Mouse (Mus musculus) embryo, embryonic 10 days (tissue): ENCODE data around the gene Pithd1.

Experiments used
- DNase-seq: peaks from one replicate; pipeline ENCODE4 v3.0.0-alpha.2; 2015; ENCODE audit warnings: low spot score

The Pithd1 gene

DNA sequence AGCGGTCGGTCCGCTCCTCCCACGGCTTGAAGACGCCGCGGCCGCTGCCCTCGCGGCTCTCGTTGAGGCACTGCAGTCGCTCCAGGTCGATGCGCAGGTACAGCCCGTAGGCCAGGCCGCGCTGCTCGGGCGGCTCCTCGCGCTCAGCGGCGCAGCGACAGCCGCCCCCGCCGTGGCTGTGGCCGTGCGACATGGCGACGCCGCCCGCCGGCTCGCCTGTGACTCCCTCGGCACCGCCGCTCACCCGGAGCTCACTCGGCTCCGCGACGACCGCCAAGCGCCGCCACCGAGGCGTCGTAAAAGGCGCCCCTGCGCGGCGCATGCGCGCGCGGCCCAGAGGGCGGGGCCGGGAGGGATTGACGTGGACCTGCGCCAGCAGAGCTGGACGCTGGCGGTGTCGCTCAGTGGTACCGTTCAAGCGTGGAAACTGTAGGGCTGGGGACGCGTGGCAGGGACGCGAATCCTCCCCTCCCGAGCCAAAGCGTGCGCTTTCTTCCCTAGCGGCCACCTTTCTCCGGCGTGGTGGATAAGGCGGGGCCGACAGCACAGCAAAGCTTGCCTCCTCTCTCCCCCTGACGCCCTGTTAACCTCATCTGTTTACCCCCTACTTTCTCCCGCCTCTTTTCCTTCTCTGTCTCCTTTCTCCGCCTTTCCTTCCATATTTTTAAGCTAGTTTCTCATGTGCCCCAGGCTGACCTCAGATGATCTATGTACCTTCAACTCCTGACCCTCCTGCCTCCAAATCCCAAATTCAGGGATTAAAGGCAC is at the start of gene Pithd1:
Gene Pithd1 (minus strand): TSS at position 322 of the 768 bp plus-strand sequence.
- peak; percentile 89 for DNase-seq

DNA sequence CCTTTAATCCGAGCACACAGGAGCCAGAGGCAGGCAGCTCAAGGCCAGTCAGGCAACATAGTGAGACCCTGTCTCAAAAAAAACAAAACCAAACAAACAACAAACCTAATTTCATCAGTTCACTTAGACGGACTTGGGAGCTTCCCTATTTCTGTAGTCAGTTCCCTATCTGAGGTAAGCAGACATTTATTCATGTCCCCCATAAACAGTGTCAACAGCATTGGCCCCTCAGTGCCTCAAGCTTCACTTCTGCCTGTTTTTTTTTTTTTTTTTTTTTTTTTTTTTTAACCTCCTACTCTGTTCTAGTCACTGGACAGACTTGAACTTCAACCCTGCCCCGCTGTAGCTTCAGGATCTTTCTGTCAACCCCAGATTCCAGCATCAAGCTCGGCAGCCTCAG is 48.0 kb upstream of the Pithd1 start:
- DNase-seq = no peak

DNA sequence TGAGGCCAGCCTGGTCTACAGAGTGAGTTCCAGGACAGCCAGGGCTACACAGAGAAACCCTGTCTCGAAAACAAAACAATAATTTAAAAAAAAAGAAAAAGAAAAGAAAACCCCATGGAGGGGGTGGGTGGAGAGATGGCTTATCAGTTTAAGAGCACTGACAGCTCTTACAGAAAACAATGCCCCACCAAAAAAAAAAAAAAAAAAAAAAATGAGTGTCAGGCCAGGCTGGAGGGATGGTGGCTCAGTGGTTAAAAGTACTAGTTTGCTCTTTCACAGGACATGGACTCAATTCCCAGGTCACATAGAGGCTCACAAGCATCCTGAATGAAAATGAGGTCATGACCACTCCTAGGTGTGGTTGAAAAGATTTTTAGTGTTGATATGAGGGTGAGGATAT is 46.2 kb upstream of the Pithd1 start:
- DNase-seq = no peak

DNA sequence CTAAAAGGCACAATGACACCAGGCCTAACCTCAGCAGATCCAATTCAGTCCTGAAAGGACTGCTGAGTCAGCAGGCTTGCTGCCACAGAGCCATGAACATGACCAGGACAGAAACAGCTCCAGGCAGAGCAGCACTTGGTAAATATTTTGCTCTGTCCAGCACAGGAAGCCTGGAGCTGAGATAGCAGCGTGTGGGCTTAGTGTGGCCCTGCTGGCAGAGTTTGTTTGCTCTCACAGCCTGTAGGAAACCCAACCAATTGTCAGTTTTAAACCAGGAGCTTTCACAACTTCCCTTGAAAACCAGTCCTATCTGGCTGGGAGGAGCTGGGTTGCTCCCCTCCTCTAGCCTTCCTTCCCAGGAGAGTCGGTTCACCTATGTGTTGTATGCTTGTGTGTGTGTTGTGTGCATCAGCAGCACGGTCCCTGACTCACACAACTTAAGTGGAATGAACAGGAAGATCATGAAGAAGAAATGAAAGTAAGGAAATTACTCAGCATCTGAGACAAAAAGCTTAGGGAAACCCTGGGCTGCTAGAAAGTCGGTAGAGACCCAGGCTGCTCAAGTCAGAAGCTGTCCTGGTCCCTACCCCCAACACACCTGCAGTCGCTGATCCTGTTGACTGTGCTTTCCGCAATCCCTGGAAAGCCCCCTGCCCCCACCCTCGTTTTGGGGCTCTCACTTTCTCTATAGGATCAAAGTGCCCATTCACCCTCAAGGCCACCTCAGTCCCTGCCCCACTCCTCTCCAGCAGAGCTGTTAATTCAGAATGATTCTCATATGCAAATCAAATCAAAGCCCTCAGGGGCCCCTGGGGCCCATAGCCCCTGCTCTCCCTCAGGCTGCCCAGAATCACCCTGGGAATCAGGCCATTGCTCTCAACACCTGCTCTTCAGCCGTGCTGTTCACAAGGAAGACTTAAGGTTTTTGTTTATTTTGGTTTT is 44.2 kb upstream of the Pithd1 start:
- DNase-seq = peak; percentile 48

DNA sequence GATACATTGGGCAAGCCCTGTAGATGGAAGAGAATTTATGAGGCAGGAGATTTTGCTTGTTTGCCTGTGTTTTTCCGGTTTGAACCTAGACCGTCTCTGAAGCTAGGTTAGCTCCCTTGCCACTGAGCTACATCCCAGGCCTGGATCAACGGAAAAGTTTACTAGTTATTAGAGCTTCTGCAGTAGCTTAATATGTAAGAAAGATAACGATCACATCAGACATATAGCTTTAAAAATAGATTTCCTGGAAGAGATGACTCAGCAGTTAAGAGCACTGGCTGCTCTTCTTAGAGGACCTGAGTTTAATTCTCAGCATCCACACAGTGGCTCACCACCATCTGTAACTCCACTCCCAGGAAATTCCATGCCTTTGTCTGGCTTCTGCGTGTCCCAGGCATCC is 41.6 kb upstream of the Pithd1 start:
- no peak for DNase-seq

DNA sequence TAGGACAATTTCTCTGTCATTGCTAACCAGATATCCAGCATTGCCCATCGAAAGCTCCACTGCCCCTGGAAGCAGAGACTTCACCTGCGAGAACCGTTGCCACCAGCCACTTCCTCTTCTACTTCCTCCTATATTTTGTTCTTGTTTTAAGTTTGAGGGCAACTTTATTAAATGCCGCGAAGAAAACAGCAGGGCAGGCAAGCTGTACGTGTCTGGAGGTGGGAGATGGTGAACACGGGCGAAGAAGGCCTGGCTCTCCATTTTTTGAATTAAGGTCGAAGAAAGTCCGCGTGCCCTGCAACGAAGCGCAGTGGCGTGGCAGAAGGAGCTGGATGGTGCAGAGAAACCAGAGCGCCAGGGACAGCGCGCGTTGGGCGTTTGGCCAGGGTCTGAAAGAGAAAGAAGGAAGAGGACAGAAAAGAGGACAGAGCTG is 41.1 kb upstream of the Pithd1 start:
- no peak for DNase-seq

DNA sequence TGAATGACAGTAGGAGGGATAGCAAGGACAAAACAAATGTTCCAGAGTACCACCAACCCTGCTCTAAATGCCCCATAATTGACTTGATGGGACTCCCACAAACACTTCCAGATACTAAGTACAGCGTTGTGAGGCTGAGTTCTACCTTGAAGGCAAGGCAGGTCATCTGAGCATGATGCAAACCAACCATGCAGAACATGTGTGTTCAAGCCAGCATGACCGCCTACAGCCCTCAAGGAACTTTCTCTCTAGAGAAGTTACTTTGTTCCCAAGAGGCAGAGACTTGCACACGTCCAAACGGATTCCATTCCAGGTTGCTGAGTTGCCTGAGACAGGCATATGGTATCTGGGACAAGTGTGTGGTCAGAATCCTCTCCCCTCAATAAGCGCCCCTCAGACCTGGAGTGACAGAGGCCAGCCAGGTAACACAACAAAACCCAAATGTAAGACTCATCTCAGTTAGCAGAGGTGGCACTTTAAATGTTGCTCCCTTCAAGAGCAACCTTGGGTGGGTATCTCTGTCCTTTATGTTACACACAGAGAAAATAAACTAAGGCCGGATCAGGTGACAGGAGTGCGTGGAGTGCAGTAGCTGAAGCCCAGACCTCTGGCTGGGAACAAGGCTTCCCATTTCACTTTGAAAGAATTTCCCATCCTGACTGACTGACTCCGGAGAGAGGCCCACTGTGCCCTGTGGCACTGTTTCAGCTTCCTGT is 40.5 kb upstream of the Pithd1 start:
- DNase-seq = no peak

DNA sequence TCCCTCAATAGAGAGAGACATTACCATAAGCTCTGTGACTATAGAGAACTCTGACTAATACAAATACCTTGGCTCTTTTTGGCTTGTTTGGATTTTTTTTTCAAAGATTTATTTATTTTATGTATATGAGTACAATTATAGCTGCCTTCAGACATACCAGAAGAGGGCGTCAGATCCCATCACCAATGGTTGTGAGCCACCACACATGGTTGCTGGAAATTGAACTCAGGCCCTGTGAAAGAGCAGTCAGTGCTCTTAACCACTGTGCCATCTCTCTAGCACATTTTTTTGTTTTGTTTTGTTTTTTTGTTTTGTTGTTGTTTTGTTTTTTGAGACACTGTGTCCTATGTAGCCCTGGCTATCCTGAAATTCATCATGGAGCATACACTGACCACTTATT is 38.3 kb upstream of the Pithd1 start:
- DNase-seq = no peak

DNA sequence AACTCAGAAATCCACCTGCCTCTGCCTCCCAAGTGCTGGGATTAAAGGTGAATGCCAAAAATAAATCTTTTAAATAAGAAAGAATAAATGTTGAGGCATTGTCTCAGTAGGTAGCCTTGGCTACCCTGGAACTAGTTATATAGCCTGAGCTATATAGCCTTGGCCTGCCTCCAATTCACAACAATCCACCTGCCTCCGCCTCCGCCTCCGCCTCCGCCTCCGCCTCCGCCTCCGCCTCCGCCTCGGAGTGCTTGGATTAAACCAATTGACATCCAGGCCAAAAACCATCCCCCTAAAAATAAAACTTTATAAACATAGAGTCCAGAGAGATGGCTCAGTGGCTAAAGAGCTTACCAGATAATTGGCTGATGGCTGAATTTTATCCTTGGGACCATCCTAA is 35.9 kb upstream of the Pithd1 start:
- no peak for DNase-seq

DNA sequence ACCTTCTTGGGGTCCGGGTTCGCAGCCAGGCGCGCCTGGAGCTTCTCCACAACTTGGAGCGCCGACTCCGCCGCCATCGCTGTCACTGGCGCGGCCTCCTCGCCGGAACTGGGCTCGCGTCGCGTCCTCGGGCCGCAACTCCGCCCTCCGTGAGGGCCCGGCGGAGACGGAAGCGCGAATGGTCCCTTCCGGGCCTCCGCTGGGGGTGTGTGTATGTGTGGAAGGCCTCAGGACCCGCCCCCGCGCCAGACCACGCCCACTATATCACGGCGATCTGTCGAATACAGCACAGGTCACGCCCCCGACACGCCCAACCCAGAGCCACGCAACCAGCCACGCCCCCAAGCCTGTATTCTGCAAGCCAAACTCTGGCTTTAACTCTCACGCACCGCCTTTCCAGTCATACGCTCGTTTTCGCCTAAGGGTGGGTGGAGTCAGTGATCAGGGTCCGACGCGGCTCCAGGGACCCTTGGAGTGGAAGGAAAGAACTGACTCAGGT is 34.5 kb upstream of the Pithd1 start, which contains the start of gene Eloa:
Gene Eloa (minus strand): TSS at position 215 of the 499 bp plus-strand sequence.
- DNase-seq = peak; percentile 99

DNA sequence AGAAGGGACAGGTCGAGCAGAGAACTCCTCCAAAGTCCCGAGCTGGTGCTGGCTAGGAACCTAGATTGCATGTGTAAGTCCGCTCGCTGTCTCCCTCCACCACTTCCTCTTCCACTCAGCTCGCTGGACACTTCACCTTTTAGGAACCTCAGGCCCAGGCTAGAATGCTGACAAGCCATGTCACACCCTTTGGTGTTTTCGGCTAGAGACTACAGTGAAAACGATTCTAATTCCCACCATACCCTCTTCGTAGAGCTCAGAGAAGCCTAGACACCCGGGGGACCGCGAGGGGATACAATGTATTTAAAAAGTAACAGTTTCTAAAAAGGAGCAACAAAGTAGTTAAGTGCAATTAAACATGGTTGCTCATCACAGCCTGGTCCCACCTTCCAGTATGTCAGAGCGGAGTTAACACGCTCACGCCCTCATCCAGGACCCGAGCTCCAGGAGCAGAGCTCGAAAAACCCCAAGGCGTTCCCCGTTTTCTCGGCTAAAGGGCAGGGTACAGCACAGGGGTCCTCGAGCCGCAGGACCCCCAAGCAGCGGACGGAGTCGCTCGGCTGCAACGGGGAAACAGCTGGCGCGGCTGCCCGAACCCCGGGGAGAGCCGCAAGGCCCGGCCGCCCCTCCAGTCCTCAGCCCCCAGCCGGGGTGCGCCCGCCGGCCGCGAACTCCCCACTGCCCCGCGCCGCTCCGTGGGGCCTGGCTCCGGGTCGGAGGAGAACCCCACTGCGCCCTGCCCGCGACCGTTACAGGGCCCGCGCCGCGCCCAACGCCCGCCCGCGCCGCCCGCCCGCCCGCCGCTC is 33.9 kb upstream of the Pithd1 start:
- DNase-seq = peak; percentile 33

DNA sequence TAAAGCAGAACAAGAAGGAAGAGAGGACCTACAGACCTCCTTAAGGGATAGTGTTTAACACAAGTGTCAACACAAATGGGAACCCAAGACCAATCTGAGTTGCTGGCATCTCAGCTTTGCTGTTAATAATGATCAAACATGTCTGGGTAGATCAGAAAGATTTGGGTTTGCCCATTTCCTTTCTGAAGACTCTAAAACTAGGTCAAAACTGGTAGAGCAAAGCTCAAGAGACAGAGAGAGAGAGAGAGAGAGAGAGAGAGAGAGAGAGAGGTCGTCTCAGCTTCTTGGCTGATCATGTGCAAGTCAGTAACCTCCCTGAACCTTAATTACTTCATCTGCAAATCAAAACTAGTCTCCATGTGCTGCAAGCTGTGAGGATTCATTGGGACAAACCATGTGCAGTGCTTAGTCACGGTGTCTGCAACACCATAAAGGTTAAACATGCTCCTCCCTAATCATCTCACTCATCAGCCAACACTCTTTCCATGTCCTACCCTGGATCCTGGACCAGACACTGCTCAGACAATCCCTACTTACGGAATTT is 29.1 kb upstream of the Pithd1 start:
- no peak for DNase-seq

DNA sequence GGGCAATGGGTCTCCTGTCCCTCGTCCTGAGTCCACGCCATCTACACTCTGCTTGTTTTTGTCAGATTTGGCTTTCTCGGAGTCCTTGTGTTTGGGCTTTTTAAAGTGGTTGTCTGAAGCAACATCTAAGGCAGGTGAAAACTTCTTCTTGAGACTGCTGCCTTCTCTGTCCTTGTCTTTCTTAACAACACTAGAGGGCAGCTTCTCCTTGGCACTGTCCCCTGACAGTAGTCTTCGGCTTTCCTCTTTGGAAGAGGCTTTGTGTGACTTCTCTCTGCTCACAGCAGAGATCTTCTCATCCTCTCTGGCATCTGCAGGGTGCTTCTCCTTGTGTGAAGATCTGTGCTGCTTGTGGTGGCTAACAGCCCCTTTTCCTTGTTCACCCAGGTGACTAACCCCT is 23.5 kb upstream of the Pithd1 start:
- no peak for DNase-seq

DNA sequence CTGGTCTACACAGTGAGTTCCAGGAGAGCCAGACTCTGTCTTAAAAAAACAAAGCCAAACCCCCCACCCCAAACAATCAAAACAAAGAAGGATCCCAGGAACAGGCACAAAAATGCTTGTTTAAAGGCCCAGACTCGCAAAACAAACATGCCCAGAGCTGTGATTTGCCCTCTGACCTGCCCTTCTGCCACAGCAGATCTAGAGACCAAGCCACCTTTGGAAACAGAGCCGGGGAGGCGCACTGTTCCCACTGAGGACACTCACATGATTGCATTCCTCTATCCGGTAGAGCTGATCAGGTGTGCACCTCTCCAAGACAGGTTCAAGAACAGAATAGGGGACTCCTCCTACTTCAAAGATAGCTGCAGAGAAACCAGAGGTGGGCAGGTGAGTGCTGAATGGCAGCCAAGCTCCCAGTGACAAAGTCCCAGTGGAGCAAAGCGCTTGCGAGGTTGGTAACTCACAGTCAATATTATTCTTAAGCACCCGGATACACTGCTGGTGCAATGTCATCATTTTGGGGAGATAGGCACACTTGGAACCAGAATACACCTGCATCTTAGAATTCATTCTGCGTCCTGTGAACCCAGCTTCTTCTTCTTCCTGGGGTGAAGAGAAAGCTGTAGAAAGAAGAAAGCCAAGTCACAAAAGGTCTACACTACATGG is 21.9 kb upstream of the Pithd1 start:
- no peak for DNase-seq

DNA sequence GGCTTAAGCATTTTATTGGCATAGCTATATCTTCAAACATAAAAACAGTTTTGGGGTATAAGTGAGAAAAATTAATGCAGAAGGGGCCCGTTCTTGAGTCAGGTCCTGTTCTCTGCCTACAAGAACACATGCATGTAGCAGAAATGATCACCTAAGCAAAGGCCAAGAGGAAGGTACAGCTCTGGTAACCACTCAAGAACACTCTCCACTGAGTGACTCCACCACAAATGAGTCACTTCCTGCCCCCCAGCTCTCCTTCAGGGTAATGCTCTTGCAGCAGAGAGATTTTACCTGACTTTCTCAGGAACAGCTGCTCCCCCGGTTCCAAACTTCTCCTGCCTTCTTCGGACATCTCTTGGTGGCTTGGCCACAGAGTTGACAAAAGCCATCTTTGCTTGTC is 19.8 kb upstream of the Pithd1 start:
- DNase-seq = no peak

DNA sequence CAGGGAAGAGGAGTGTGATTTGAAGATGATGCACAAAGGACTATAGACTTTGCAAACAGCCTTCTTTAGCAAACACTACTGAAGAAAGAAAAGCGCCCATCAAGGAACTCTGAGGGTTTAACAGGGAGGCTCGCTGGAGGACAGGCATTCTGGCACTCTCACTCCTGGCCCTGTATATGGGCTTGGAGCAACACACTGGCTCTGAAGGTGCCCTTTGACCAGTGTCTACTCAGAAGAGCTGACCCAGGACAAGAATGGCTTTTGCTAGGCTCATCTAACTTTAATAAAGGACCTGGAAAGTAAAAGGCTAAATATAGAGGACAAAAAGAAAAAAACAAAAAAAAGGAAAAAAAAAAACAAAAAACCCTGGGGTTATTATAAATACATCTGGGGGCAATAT is 17.9 kb upstream of the Pithd1 start:
- DNase-seq = no peak

DNA sequence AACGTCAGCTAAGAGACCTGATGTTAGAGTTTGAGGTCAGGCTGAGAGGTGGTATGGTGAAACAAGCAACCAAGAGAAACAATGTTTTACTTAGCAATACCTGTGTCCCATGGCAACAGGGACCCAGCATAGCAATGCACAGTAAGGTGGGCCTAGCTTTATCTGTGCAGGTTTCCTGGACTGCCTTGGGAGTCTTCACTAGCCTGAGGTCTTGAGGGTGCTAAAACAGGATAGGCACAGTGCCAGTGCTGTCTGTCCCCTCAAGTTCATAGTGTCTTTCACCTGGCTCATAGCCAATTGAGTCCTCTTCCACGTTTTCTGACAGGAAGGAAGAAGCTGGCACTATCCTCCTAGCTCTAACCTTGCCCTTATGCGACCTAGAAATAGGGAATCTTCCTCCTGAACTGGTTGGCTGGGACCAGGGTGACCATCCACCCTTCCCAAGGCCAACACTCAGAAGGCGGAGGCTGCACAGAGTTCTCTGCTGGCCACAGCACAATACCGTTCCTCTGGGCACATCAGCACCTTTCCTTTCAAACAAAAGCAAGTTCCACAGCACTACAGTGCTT is 17.1 kb upstream of the Pithd1 start:
- no peak for DNase-seq

DNA sequence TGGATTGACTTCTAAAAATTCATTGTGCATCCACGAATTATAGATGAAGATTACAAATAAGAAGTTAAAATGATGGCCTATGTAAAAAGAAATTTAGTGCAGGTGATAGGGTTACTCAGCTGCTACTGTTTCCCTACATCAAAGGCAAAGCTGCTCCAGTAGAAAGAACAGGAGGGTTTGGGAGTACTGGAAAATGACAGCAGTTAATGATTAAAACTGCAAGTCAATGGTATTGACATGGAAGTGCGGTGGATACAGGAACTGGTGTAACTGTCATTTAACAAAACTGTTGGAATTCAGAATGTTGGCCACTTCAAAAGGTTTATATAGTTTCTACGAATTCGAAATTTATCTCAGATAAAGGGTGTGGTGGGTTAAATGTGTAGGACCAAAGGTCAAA is 8.1 kb upstream of the Pithd1 start:
- DNase-seq = no peak

DNA sequence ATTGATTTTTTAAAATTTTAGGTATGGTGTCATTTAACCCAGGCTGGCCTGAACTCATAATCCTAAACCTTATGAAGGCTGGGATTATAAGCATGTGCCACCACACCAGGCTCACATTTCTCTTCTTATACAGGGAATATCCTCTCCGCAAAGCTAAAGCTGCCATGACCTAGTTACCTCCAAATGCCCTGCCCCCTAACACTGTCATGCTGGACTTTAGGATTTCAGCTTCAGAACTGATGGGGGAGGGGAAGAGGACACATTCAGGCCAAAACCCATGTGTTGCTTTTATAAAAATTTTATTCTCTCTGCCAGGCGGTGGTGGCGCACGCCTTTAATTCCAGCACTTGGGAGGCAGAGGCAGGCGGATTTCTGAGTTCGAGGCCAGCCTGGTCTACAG is 6.9 kb upstream of the Pithd1 start:
- DNase-seq = no peak

DNA sequence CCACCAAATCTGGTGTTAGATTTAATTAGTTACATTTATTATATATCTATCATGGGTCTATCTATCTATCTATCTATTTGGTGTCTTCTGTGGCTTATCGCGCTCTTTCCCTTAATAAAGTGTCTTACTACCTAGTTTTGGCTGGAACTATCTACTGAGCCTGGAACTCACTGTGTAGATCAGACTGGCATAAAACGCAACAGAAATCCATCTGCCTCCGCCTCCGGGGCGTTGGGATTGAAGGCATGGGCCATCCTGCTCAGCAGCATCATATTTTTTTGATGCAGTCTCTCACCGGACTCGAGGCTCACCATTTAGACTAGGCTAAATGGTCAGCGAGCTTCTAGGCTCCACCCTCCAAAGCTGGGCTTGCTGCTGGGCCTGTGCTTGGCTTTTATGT is 650 bp upstream of the Pithd1 start:
- DNase-seq = no peak
